Mouse (Mus musculus) hindbrain, embryonic 13.5 days (tissue): ENCODE measurements around the gene Ripk3. TPM values are rescaled to one million over a fixed set of nuclear protein-coding genes. Genes with fewer than 3 reads are reported as not detected.

ENCODE experiments used
- ATAC-seq: fragments of 200-750 bp; cut with Nextera tagmentation; 2 replicates; pipeline ENCODE4 v1.8.0; 2017; ENCODE audit warnings: moderate TSS enrichment; ENCODE audit not compliant: low FRiP score
- H3K27ac ChIP-seq: fragments of 300-500 bp; sonication (generic); 2 replicates; pipeline ENCODE4 v1.5.1; 2015; ENCODE audit warnings: inconsistent platforms, mild to moderate bottlenecking, moderate library complexity
- H3K27me3 ChIP-seq: fragments of 300-500 bp; sonication (generic); 2 replicates; pipeline ENCODE4 v1.6.1; 2015; ENCODE audit warnings: mild to moderate bottlenecking, inconsistent platforms
- H3K36me3 ChIP-seq: fragments of 300-500 bp; sonication (generic); 2 replicates; pipeline ENCODE4 v1.6.1; 2015; ENCODE audit warnings: mild to moderate bottlenecking, inconsistent platforms
- H3K4me1 ChIP-seq: fragments of 300-500 bp; sonication (generic); replicated peaks from 2 replicates; pipeline ENCODE4 v1.6.1; 2015; ENCODE audit warnings: inconsistent platforms
- H3K4me2 ChIP-seq: fragments of 300-500 bp; sonication (generic); 2 replicates; pipeline ENCODE4 v1.6.1; 2015; ENCODE audit warnings: inconsistent platforms, mild to moderate bottlenecking, moderate library complexity
- H3K4me3 ChIP-seq: fragments of 300-500 bp; sonication (generic); 2 replicates; pipeline ENCODE4 v1.5.1; 2015; ENCODE audit warnings: mild to moderate bottlenecking, inconsistent platforms
- H3K9ac ChIP-seq: fragments of 300-500 bp; sonication (generic); 2 replicates; pipeline ENCODE4 v1.6.1; 2015; ENCODE audit warnings: mild to moderate bottlenecking, inconsistent platforms
- H3K9me3 ChIP-seq: fragments of 300-500 bp; sonication (generic); 2 replicates; pipeline ENCODE4 v1.6.1; 2016; ENCODE audit warnings: inconsistent platforms
- WGBS: fragments of 180-500 bp; shearing (Covaris S2); methylation state at CpG from one replicate; pipeline ENCODE4 v1.1.7; 2015; 5-methylcytosine and 5-hydroxymethylcytosine counted together
- polyA plus RNA-seq: library from polyadenylated mRNA; unstranded; fragments of >200 nt; fragmentation: Nextera tagmentation; extraction: Ambion mirVana; gene quantifications from 2 replicates; pipeline ENCODE4 v1.2.1, GENCODE M21; 2015

The Ripk3 gene
- polyA plus RNA-seq: 2.6 and 3.7 TPM in 2 replicates

- Histone ChIP-seq H3K36me3 (no peaks in the 10 kb centered on the region), H3K9me3 (no peaks in the 10 kb centered on the region), H3K9ac (0 out of 2 replicates have a peak within 1 kb of the TSS, but pooled peaks have one; percentile 29), H3K4me3 (peak within 1 kb of the TSS; percentile 30), H3K27ac (no peak within 1 kb of the TSS), H3K4me2 (peak within 1 kb of the TSS; percentile 46), H3K27me3 (peaks cover 79% of the 10 kb centered on the region), H3K4me1 (peaks cover 13% of the 10 kb centered on the region)
- ATAC-seq: no peak
- WGBS: 5% methylated on average over 40 of the region's 40 CpGs
Measured at GRCm38 (mm10) chr14:55788256-55789050, at the start of gene Ripk3. TSS of gene Ripk3 (minus strand) at chr14:55788865.

- H3K27me3 ChIP-seq: no peaks in the 10 kb centered on the region
- no peak for ATAC-seq
- H3K36me3 ChIP-seq: no peaks in the 10 kb centered on the region
- H3K4me3 ChIP-seq: no peak overlapping the region
- H3K9me3 ChIP-seq: no peaks in the 10 kb centered on the region
- H3K4me2 ChIP-seq: no peak overlapping the region
- H3K27ac ChIP-seq: no peak overlapping the region
- 86% methylated on average over 5 of the region's 5 CpGs for WGBS
- H3K4me1 ChIP-seq: peaks cover 5% of the 10 kb centered on the region; the same call in 1 of the 2 replicates
- H3K9ac ChIP-seq: no peak overlapping the region
Measured at GRCm38 (mm10) chr14:55838312-55838711, 49.6 kb upstream of the Ripk3 start.

- 61% methylated on average over 5 of the region's 5 CpGs for WGBS
- Histone ChIP-seq H3K9me3 (no peaks in the 10 kb centered on the region), H3K4me1 (peaks cover 5% of the 10 kb centered on the region; the same call in 1 of the 2 replicates), H3K36me3 (peaks cover 4% of the 10 kb centered on the region; the same call in 1 of the 2 replicates), H3K27ac (no peak overlapping the region), H3K4me3 (no peak overlapping the region), H3K9ac (no peak overlapping the region), H3K27me3 (no peaks in the 10 kb centered on the region; the same call in 1 of the 2 replicates), H3K4me2 (no peak overlapping the region)
- ATAC-seq: no peak
Measured at GRCm38 (mm10) chr14:55834808-55835533, 46.3 kb upstream of the Ripk3 start.

GRCm38 (mm10) chr14:55833126-55833525 is 44.5 kb upstream of the Ripk3 start:
- WGBS: 81% methylated on average over 4 of the region's 4 CpGs
- Histone ChIP-seq H3K9ac (no peak overlapping the region), H3K4me3 (no peak overlapping the region), H3K27ac (no peak overlapping the region), H3K4me2 (no peak overlapping the region), H3K4me1 (peaks cover 5% of the 10 kb centered on the region; the same call in 1 of the 2 replicates), H3K9me3 (no peaks in the 10 kb centered on the region), H3K36me3 (peaks cover 4% of the 10 kb centered on the region; the same call in 1 of the 2 replicates), H3K27me3 (peaks cover 5% of the 10 kb centered on the region; the same call in 1 of the 2 replicates)
- no peak for ATAC-seq

GRCm38 (mm10) chr14:55830331-55830730 is 41.7 kb upstream of the Ripk3 start:
- 92% methylated on average over 4 of the region's 4 CpGs for WGBS
- no peaks in the 10 kb centered on the region for H3K9me3 ChIP-seq
- no peak overlapping the region for H3K4me2 ChIP-seq
- H3K9ac ChIP-seq: no peak overlapping the region
- no peak overlapping the region for H3K4me3 ChIP-seq
- peaks cover 19% of the 10 kb centered on the region for H3K4me1 ChIP-seq
- no peak overlapping the region for H3K27ac ChIP-seq
- no peak for ATAC-seq
- H3K27me3 ChIP-seq: peaks cover 33% of the 10 kb centered on the region
- peaks cover 4% of the 10 kb centered on the region; the same call in 1 of the 2 replicates for H3K36me3 ChIP-seq

GRCm38 (mm10) chr14:55829854-55830253 is 41.2 kb upstream of the Ripk3 start:
- Histone ChIP-seq H3K9ac (no peak overlapping the region; the same call in 1 of the 2 replicates), H3K27me3 (peaks cover 37% of the 10 kb centered on the region), H3K4me2 (no peak overlapping the region), H3K27ac (no peak overlapping the region), H3K4me1 (peaks cover 23% of the 10 kb centered on the region), H3K9me3 (no peaks in the 10 kb centered on the region), H3K36me3 (peaks cover 4% of the 10 kb centered on the region; the same call in 1 of the 2 replicates), H3K4me3 (no peak overlapping the region)
- ATAC-seq: no peak
- WGBS: 89% methylated on average over 16 of the region's 16 CpGs

GRCm38 (mm10) chr14:55828716-55829263 is 40.1 kb upstream of the Ripk3 start:
- no peak for ATAC-seq
- no peak overlapping the region for H3K27ac ChIP-seq
- H3K36me3 ChIP-seq: peaks cover 4% of the 10 kb centered on the region; the same call in 1 of the 2 replicates
- peaks cover 39% of the 10 kb centered on the region for H3K27me3 ChIP-seq
- no peaks in the 10 kb centered on the region for H3K9me3 ChIP-seq
- no peak overlapping the region for H3K4me2 ChIP-seq
- peaks cover 32% of the 10 kb centered on the region for H3K4me1 ChIP-seq
- 55% methylated on average over 3 of the region's 3 CpGs for WGBS
- H3K9ac ChIP-seq: no peak overlapping the region
- no peak overlapping the region for H3K4me3 ChIP-seq

- peak overlapping the region; percentile 76 for H3K9ac ChIP-seq
- peak overlapping the region; percentile 92 for H3K4me2 ChIP-seq
- no peaks in the 10 kb centered on the region for H3K9me3 ChIP-seq
- peak overlapping the region; percentile 49 for H3K4me3 ChIP-seq
- WGBS: 9% methylated on average over 41 of the region's 41 CpGs
- peaks cover 44% of the 10 kb centered on the region for H3K4me1 ChIP-seq
- peaks cover 4% of the 10 kb centered on the region; the same call in 1 of the 2 replicates for H3K36me3 ChIP-seq
- peaks cover 39% of the 10 kb centered on the region for H3K27me3 ChIP-seq
- no peak overlapping the region for H3K27ac ChIP-seq
- no peak for ATAC-seq
Measured at GRCm38 (mm10) chr14:55826551-55827340, 38.1 kb upstream of the Ripk3 start.

GRCm38 (mm10) chr14:55826142-55826541 is 37.5 kb upstream of the Ripk3 start:
- Histone ChIP-seq H3K4me3 (peak overlapping the region; percentile 49), H3K4me2 (peak overlapping the region; percentile 92), H3K27ac (peak overlapping the region; percentile 18; the same call in 1 of the 2 replicates), H3K27me3 (peaks cover 39% of the 10 kb centered on the region), H3K4me1 (peaks cover 44% of the 10 kb centered on the region), H3K36me3 (peaks cover 4% of the 10 kb centered on the region; the same call in 1 of the 2 replicates), H3K9me3 (no peaks in the 10 kb centered on the region), H3K9ac (peak overlapping the region; percentile 76; the same call in 1 of the 2 replicates)
- 4% methylated on average over 15 of the region's 15 CpGs for WGBS
- ATAC-seq: no peak

- H3K9ac ChIP-seq: peak overlapping the region; percentile 76
- peak overlapping the region; percentile 49 for H3K4me3 ChIP-seq
- WGBS: 0% methylated on average over 18 of the region's 37 CpGs
- no peaks in the 10 kb centered on the region for H3K9me3 ChIP-seq
- H3K27me3 ChIP-seq: peaks cover 39% of the 10 kb centered on the region
- peak overlapping the region; percentile 92 for H3K4me2 ChIP-seq
- peak; percentile 9; the same call in 1 of the 2 replicates for ATAC-seq
- peaks cover 44% of the 10 kb centered on the region for H3K4me1 ChIP-seq
- peaks cover 2% of the 10 kb centered on the region; the same call in 1 of the 2 replicates for H3K36me3 ChIP-seq
- H3K27ac ChIP-seq: peak overlapping the region; percentile 74
Measured at GRCm38 (mm10) chr14:55825216-55826051, 36.8 kb upstream of the Ripk3 start.
